Mouse (Mus musculus): ENCODE measurements around the gene Psmd3.

DNA sequence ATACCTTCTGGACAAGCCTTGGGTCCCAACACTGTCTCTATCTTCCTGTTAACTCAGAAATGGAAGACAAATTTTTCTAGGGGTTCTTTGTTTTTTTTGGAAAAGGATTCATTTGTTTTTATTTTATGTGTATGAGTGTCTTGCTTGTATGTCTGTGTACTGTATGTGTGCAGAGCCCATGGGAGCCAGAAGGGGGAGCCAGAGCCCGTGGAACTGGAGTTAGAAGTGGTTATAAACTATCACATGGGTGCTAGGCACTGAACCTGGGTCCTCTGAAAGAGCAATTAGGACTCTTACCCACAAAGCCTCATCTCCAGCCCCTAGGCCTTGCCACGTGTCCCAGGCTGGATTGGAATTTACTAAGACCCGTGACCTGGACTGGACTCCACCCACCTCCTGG lies 51.7 kb downstream of the Psmd3 start:
- TF ChIP-seq POLR2A (IDR thresholded peaks at IDR 0.05; ENCODE audit: borderline replicate concordance, insufficient read depth, low read length), result no peak
- 0 out of 2 replicates have a peak, but pooled peaks have one; percentile 17 for TF ChIP-seq CTCF (IDR thresholded peaks at IDR 0.05; ENCODE audit: borderline replicate concordance, insufficient read depth, low read depth, low read length)
